Mouse (Mus musculus) thymus, postnatal 25 days (tissue): ENCODE data around the gene Ccar1.
"Not testable (repeated sequence)": the region's sequence is repeated elsewhere in the genome, so short reads cannot be mapped to it uniquely, and the experiment has no call there.

Source experiments
- DNase-seq: peaks from one replicate; pipeline ENCODE4 v3.0.0; 2022

Ccar1 gene

GRCm38 (mm10) chr10:62792177-62793090 lies at the start of gene Ccar1:
Gene Ccar1, minus strand, starts transcription at chr10:62792286.
- DNase-seq: peak; percentile 99

DNA sequence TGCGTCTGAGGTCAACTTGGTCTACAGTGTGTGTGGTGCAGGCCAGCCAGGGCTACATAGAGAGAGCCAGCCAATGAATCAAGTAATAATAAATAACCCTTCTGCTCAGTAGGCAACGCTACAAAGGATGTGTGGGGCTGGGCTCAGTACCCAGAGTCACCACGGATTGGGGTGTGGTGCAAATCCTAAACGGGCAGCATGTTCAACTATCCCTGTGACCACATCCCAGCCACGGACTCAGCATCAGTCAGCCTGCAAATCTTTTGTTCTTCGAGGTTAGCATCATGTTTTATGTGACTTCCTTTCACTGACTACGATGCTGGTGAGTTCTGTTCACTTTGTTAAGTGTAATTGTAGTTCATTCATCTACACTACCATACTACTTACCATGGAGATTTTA lies 48.6 kb upstream of the Ccar1 start:
- DNase-seq: no peak

DNA sequence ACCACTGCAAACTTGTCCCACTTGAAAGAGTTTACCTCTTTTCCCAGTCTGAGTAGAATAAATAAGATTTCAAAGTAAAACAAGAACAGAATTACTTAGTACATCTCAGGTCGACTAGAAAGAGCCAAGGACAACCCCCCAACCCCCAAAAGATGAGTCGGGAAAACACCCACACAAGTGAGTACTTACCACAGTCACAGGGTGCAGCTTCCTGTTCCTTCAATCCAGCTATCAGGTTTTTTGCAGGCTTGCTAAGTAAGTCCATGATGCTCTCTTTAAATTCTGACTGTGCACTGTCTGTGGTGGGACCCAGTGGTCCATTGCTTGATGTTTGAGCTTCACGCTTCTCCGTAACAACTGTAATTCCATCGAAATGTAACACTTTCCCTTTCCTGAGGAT lies 45.9 kb upstream of the Ccar1 start:
- no peak for DNase-seq

DNA sequence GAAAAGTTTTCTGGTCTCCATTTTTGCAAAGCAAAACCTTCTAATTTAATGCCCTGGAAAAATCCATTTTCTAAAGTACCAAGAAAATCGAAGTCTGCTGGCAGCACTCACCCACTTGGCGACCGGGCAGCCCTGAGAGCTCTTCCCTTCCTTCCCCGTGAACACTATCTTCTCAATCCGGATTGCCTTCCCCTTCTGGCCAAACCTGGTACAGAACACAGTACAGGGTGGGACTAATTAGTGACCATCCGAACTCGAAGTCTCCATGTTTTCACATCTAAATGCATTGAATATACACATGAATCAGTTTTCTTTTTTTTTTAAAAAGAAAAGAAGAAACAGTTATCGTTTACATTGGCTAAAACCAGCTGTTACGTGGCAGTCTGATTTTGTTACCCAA lies 40.7 kb upstream of the Ccar1 start:
- DNase-seq: no peak

- DNase-seq: no peak
Measured at GRCm38 (mm10) chr10:62831546-62831945, 39.5 kb upstream of the Ccar1 start.

DNA sequence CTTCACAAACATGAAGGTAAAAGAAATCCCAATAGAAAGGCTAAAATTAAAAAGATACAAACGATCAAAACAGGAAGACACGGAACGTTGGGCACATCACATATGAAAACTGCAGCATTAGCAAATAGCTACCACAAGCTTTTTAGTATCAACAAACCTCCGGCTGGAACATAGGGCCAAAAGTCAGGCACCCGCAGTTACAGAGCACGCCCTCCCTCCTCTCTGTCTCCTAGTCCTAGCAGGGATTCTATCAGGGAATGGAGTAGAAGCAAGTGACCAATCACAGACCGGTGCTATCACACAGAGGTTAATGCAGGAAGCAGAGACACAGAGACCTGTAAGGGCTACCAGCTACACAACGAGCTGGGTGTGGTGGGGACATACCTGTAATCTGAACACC lies 32.4 kb upstream of the Ccar1 start:
- DNase-seq: no peak

DNA sequence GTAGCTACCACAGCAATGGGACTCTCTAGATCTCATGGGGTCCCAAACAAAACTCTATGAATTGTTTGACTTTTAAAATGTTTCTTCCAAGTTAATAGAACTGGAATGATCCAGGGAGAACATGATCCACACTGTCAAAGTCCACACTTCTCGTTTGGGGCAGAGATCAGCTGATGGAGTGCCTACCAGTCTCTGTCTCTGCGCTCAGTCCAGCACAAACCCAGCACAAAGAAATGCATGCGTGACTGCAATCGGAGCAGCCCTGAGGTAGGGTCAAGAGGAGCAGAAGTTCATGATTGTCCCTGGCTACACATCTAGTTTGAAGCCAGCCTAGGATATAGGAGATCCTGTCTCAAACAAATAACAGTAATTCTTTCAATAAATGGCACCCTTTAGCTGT lies 31.3 kb upstream of the Ccar1 start:
- no peak for DNase-seq

DNA sequence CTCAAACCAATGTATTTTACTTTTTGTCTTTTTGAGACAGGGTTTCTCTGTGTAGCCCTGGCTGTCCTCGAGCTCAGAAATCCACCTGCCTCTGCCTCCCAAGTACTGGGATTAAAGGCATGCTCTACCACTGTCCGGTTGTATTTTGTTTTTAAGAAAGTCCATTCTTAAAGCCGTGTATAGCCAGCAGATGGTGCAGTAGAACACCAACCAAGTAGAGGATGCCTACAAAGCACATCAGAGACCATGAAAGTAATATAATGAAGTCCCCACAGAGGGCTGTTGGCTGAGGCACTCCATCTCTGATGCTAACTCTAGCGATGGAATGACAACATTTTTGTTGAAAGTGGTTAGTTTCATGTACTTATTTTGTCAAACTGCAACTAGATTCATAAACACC lies 17.9 kb upstream of the Ccar1 start:
- no peak for DNase-seq

DNA sequence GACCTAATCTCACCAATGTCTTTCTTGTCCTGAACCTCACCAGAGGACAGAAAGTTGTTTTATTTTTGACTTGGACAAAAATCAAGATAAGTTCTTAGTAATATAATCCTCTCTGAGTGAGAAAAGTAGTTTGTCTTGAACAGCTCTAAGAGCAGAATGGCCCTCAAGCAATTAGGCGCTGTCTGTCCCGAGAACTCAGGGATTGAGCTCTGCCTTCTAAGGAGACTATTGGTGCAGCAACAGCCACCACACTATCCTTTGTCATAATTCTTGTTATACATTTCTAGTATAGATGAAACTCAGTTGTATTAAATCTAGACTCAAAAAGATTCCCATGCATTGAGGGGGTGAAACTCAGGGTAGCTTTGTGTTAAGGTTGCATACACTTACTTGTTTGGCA lies 16.7 kb upstream of the Ccar1 start:
- DNase-seq: no peak

- no peak for DNase-seq
Measured at GRCm38 (mm10) chr10:62808316-62808715, 16.2 kb upstream of the Ccar1 start.

- DNase-seq: no peak
Measured at GRCm38 (mm10) chr10:62804106-62804505, 12.0 kb upstream of the Ccar1 start.

DNA sequence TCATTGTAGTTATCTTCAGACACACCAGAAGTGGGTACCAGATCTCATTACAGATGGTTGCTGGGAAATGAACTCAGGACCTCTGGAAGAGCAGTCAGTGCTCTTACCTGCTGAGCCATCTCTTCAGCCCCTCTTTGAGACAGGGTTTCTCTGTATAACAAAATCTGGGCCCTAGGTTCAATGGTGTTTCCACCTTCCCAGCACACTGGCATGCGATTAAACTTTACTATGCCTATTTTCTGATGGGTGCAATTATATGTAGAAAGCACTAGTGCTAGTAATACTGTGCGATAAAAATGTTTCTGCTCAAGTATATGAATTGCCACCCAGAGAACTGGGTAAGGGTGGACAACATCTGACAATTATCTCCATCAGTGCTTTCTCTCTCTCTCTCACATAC lies 11.2 kb upstream of the Ccar1 start:
- DNase-seq: no peak

- DNase-seq: no peak
Measured at GRCm38 (mm10) chr10:62794221-62794620, 2.1 kb upstream of the Ccar1 start.

GRCm38 (mm10) chr10:62793091-62793453 lies 986 bp upstream of the Ccar1 start:
- no peak for DNase-seq

- DNase-seq: no peak
Measured at GRCm38 (mm10) chr10:62791251-62792176, 572 bp downstream of the Ccar1 start.

GRCm38 (mm10) chr10:62781776-62782175 lies 10.3 kb downstream of the Ccar1 start:
- not testable (repeated sequence) for DNase-seq

DNA sequence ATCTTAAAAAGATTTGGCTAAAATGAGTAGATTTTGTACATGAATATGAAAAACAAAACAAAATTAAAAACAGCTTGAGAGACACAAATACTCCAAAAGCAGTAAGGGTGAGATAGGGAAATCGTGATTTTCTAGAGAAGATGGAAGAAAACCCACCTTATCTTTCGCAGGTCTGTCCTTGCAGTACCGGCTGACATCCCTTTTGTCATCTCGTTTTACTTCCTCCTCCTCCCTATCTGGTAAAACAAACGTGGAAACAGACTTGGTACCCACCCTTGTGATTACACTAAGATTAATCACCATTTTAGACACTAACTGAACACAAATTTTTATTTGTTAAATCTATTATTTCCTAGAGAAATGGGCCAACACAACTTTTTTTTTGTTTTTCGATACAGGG lies 41.3 kb downstream of the Ccar1 start:
- no peak for DNase-seq

DNA sequence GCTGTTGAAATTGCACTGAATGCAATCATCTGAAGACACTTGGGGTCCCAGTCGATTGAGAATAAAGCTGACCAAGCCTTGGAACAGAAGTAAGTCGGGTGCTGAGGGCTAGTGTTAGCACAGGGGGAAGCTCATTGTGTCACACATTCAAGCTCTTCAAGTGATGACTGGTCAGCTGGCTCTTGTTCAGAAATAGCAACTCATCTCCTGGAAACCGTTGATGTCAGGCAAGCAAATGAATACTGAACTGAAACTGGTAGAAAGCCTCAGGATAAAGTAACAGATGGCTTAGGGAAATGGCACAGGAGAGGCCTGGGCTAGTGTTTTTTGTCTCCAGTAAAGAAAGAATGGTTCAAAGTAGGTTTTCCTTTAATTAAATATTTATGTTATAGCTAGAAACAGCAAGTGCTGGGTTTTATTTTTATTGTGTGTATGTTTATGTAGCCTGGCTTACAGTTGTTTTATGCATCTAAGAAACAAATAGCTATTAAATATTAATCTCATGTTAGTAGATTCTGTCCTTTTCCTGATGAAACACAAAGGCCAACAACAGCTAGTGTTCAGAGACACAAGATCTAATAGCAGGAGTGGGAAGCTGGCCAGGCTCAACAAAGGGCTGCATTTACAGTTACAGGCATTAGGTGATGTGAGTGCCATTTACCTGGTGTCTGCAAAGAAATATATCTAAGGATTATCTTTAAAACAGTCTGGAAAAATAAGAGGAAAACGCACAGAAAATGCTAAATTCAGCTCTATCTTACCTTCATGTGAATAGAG lies 51.9 kb downstream of the Ccar1 start:
- DNase-seq: no peak

DNA sequence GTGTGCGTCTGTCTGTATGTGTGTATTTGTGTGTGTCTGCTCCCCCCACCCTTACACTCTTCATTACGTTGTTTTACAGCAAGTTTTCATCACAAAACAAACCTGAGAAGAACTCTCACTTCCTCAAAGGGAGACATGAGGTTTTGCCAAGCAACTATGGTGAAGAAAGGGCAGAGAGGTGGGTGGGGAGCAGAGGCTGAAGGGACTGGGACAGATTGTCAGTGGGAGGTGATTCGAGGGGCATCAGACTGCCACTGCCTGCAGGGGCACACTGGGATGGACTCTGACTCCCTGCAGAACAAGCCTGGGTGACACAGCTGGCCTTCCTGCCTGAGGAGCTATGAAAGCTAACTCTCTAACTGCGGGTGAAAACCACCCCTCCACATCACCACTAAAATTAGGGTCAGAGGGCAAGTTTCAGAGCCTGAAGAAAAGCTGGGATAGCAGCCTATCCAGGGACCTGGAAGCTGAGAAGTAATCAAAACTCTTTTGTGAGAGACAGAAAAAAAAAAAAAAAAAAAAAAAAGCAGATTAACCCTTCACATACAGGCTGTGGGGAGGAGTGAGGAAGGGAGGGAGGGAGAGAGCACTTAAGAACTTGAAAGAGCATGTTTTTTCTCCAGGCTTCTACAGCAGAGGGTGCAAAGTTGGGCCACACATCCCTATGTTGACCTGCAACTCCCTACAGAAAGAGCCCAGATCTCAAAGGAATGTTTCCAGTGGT lies 55.0 kb downstream of the Ccar1 start:
- DNase-seq: no peak

DNA sequence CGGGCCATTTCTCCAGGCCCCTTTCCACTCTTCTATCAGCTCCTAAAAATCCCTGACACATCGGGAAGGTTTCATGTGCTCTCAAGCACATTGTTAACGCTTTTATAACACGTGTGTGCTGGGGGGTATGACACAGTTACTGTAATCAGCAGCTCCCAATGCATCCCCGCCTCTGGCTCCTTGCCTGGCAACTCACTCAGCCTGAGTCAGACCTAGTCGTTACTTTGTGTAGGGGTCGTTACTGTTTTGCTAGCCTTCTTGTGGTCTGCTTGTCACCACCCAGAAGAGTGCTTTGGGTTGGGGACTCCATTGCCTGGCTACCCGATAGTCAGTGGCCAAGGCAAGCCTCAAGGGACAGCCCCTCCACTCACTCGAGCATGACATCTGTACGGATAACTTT lies 61.3 kb downstream of the Ccar1 start:
- DNase-seq: no peak

DNA sequence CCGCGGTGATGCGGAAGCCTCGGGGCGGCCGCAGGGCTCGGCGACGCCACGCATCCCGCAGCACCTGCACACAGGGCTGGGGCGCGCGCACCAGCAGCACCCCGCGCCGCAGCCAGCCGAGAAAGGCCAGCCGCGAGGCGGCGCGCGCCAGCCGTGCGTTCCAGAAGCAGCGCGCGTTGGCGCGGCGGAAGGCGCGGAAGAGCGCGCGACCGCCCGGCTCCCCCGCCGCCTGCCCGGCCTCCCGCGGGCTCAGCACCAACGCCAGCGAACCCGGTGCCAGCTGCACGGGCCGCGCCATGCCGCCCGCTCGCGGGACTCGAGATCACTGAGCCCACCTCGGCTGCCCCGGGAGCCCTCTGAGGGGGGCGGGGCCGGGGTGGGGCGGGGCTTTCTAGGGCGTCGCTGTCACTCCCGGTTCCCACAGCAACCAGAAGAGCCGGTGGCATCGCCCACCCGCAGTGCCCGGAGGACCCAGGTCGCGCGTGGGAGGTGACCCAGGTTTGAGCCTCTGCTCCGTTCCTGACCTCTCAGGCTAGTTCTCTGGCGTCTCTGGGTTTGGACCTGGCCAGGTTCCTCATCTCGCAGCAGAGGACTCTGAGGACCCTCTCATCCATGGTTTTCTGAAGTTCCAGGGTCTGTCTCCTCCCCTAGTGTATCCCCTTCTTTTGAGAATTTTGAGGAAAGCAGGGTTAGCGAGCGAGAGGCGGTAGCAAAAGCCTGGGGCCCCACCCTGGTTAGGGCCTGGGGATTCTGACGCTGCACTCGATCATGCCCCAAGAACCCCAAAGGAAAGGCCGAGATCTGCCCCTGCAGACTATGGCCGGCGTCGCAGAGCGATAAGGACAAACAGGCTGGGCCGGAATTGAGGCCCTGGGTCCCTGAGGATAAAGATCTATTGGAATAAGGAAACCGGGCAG lies 66.1 kb downstream of the Ccar1 start, which contains the start of gene Stox1:
Gene Stox1, minus strand, starts transcription at position 358 of the 917 bp plus-strand sequence.
- DNase-seq: peak; percentile 66
